Mouse (Mus musculus) megakaryocyte progenitor cell, adult 5-6 weeks (primary cell): ENCODE measurements around the gene Pheta1. TPM values are rescaled to one million over a fixed set of nuclear protein-coding genes. Genes with fewer than 3 reads are reported as not detected.
"Not testable (repeated sequence)": the region's sequence is repeated elsewhere in the genome, so short reads cannot be mapped to it uniquely, and the experiment has no call there.

Experiments used
- ATAC-seq: replicated peaks from 2 replicates; pipeline ENCODE4 v1.8.0; 2016; ENCODE audit warnings: mild to moderate bottlenecking, moderate TSS enrichment, inconsistent platforms; ENCODE audit not compliant: poor library complexity
- total RNA-seq, 2 experiments: library from RNA; stranded (forward) in 1 of 2; stranded (reverse) in 1 of 2; fragments of 157-497, 149-512 nt in 1 of 2; fragments of 200-1000 nt in 1 of 2; gene quantifications; 2 replicates each; pipeline versions ENCODE4 v1.2.3 to v1.2.4; 2015 to 2017

Gene Pheta1
- total RNA-seq, 2 experiments from 2014 or later = 0.35 to 2.4 TPM

DNA sequence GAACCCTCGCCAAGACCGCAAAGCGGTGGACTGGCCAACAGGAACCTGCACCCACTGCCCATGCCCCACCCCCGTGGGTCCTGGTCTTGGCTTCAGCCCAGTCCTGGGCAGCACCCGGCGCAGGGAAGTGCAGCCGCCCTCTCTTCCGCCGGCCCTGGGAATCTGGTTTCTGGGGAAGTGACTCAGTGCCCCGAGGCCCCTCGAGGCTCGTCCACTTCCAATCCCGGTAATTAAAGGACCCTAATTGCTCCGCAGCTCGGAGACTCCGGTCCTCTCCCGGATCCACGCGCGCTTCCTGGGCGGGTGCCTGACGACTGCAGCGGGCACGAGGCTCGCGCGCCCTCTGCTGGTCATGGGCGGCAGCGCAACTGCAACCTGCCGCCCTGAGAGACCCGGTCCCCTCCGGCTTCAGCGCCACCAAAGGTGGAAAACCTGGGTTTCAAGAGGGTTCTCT lies 6.1 kb upstream of the Pheta1 start:
- ATAC-seq = peak; percentile 70

DNA sequence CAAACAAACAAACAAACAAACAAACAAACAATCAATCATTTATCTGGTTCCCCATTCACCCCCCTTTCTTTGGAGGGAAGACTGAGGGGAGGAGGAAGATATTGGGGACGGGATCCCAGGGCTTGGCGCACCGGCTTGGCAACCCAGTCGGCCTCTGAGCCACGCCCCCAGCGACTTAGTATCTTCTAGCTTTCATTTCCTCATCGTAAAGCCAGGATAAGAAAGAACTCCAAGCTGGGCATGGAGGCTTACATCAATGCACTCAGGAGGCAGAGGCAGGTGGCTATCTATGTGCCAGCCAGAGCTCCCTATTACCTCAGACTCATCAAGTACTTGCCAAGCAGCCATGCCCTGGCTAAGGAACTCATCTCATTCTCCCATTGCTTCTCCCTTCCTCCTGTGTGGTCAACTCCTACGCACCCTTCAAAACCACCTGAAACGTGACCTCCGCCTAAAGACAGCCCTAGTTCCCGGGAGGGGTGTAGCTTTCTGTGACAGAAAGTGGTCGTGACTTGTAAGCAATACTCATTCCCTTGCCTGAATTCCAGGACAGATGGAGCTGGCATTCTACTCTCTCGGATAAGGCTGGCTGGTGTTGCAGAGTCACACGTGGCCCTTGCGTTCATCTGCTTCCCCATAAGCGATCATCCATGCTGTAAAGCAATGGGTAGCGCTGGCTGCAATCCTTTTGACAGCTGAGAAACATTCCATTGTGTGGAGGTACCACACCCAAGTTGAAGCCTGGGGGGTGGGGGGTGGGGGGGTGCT lies 5.5 kb upstream of the Pheta1 start:
- peak; percentile 22 for ATAC-seq

DNA sequence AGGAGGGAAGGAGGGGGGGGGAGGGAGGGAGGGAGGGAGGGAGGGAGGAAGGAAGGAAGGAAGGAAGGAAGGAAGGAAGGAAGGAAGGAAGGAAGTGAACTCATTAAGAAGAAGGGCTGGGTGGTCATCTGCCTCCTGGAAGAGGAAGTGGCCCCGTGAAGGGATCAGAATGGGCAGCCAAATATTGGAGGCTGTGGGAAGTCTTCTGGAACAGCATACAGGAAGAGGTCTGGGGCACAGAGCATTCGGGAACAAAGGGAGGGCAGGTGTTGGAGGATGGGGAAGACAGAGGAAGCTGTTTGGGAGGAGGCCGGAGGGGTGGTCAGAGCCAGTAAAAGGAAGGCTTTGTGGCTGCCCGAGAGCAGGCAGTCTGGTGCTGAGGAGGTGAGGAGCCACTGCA lies 3.4 kb upstream of the Pheta1 start:
- ATAC-seq = no peak

DNA sequence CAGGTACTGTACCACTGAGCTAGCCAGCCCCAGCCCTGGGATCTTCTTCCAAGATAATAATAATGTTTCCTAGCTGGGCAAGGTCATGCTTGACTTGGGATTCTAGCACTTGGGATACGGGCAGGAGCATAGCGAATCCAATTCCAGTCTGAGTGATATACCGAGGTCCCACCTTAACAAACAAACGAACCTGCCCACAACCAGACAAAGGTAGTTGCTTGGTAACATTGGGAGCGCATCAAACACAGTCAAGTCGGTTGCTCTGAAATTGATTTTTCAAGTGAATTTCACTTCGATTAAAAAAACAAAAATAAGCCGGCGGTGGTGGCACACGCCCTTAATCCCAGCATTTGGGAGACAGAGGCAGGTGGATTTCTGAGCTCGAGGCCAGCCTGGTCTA lies 2.5 kb upstream of the Pheta1 start:
- ATAC-seq = no peak

DNA sequence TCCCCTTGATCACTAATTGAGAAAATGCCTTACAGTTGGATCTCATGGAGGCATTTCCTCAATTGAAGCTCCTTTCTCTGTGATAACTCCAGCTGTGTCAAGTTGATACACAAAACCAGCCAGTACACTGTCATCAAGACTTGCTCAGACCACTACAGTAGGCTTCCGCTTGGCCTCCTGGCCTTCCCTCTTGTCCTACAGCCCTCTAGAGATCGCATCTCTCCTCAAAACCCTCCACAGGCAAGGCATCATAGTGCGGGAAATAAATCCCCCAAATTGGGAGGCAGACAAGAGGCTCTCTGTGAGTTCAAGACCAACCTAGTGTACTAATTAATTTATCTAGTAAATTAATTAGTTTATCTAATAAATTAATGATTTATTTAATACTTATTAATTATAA lies 1.5 kb upstream of the Pheta1 start:
- not testable (repeated sequence) for ATAC-seq

DNA sequence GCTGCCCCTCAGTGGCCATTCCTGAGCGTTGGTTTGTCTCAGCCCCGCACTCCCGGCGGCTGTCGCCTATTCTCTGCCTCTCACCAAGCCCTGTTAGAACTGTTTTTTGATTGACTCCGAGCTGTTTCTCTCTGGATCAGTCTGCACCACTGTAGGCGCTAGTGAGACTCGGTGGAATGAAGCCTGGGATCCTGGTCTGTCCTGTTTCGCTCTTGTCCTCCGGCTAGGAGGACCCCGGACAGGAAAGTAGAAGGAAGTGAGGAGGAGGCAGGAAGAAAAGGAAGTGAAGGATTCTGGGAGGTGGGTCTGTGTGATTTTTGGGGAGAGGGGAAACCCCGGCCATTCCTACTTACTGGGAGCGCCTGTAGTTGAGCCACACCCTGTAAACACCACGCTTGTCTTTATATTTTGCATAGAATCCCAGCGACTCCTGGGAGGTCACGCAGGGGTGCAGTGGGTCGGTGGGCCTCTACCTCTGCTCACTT lies 707 bp upstream of the Pheta1 start:
- peak; percentile 45 for ATAC-seq

DNA sequence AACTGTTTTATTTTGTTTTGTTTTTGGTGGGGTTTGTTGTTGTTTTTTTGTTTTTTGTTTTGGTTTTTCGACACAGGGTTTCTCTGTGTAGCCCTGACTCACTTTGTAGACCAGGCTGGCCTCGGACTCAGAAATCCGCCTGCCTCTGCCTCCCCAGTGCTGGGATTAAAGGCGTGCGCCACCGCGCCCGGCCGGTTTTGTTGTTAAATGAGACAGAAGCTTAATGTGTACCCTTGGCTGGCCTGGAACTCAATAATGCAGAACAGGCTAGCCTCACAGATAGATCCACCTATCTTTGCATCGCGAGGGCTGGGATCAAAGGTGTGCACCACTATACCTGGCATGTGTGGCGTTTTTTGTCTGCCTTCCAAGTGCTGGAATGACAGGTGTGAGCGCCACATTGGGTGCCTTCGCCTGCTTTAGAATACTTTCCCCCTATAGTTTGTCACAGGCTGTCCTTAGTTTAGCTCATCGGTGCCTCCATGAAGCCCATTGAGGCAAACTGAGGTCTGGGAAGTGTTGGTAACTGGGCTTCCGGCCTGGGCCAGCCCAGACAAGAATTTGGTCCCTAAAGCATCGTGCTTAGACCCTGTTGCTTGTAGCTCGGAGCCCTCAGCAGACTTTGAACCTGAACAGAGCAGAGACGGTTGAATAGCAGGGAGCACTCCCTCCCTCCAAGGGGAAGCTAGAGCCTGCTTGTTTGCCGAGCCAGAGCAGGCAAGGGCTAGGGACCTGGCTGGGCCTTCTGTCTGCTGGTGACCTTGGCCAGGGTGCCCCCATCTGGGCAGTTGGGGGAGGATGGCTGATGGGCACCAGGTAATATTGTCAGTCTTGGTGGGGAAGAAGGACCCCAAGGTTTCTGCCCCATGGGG lies 930 bp downstream of the Pheta1 start:
- no peak for ATAC-seq

DNA sequence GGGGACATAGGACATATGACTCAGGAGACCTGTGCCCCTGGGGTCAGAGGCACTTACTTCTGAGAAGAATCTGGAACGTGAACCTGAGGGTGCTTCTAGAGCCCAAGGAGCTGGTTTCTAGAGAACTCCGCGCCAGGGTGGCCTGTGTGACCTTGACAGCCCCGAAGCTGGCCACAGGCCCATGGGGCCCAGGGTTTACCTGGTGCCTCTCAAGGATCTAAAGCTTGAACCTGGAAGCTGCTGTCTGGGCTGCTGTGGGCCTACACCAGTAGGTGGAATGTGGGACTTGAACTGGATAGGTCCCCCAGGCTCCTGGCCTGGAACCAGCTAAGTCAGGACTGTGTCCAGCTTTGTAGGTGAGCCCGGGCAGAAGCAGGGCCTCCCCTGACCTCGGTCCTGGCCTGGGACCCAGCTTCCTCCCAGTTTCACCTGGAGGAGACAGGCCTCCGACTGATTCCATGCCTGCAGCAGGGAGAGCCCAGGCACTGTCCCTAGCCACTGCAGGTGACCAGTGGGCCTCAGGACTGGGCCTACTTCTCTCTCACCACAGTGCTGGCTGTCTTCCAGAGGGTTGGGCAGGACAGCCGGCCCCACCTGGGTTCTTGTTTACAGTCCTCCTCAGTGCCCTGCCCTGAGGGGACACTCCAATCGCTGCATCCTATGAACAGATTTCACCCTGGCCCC lies 4.7 kb downstream of the Pheta1 start:
- ATAC-seq = no peak

DNA sequence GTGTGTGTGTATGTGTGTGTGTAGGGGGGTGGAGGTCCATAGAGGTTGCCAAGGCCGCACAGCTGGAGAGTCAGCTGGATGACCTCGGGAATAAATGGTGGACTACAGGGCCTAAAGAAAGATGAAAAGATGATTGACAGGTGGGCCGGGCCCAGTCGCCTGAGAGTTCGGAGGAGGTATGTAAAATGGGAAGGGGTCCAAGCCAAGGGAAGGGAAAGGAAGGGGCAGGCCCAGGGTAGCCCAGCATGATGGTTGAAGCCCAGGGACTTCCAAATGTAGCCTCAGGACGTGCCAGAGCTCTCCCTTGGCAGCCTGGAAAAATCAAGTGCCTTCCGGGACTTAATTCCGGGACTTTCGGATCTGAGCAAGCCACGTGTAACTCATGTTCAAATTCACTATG lies 6.0 kb downstream of the Pheta1 start:
- ATAC-seq = no peak

DNA sequence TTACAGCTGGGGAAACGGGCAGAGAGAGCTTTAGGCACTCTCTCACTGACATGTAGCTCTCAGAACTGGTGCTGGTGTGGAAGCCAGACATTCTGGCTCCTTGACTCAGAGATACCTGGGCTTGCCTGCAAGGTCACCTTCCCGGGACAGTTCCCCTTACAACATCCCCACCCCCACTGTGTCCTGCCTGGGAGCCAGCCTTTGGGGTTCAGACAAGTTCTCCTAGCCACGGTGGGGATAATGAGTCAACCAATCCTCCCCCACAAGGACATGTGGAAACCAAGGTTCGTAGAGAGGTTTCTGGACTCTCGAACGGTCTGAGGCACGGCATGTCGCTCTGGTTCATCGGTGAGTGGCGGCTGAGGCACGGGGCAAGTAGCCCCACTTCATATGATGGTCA lies 8.0 kb downstream of the Pheta1 start:
- no peak for ATAC-seq

DNA sequence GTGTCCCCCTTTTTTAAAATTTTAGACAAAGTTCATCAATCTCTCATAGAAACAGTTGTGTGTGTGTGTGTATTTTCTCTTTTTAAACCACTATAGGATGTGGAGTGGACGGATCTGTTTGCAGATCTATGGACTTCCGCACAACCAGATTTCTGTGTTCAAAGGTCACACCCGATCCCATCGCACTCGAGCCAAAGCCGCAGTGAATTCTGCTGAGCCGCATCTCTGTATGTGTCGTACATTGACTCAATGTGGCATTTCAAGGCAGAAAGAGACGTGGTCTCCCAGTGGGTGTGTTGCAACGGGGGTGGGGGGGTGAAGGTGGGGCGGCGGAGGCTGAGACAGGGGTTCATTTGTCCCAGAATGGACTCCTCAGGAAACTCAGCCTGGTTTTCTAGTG lies 9.6 kb downstream of the Pheta1 start:
- ATAC-seq = no peak

DNA sequence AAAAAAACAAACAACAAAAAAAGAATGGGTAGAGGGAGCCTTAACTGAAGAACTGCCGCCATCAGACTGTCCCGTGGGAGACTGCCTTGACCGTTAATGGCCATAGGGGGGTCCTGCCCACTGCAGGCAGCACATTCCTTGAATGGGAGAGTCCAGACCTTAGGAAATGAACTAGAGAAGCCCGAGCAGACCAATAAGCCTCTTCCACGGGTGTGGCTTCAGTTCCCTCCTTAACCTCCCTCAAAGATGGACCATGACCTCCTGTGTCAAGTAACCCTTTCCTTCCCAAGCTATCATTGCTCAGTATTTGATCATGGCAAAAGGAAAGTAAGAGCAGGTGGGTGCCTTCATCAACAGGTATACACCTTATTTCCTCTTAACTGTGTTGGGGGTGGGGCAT lies 13.2 kb downstream of the Pheta1 start:
- ATAC-seq = no peak

DNA sequence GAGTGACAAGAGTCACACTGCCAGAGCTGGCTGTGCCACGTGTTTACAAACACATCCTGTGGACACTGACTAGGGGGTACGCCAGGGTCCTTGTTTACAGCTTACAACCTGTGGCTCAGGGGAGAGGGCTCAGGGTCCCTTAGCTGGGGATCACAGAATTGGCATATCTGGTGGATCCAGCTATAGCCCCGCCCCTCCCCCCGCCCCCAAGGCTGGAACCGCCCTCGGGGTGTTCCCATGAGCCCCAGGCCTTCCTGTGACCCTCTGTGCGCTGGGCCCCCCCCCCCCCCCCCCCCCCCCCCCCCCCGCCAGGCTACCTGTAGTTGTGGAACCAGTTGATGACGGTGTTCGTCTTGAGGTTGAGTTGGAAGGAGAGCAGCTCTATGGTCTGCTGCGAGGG lies 15.5 kb downstream of the Pheta1 start:
- ATAC-seq = no peak

DNA sequence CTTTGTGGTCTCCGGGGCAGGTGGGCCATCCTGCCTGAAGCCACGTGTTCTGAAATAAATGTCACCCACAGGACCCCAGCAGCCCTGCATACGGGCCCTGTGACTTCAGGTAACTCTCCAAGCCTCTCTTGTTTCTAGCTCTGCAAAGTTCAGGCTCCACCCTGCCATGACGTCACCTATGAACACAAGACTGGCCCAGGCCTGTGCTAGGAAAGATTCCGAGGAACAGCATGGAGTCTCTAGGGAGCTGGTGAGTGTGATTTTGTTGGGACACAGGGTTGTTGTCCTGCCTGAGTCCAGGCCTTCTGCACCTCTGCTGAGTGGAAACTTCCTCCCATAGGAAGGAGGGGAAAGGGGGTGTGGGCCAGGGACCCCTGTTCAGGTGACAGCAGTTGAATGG lies 19.2 kb downstream of the Pheta1 start:
- no peak for ATAC-seq

DNA sequence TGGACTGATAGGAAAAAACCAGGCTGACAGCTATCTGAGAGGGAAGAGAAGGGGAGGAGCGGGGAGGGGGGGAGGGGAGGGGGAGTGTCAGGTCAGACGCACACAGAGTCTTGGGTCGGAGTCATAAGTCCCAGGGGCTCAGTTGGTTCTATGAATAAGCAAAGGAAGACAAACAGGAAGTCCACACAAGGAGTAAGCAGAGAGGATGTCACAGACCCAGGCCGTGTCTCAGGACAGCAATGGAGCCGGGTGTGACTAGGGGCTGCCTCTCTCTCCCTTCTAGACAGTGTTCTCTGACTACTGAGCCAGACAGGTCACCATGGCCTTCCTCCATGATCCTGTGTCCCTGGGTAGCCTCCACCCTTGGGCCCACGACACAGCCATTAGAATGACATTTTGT lies 22.0 kb downstream of the Pheta1 start:
- ATAC-seq = no peak

DNA sequence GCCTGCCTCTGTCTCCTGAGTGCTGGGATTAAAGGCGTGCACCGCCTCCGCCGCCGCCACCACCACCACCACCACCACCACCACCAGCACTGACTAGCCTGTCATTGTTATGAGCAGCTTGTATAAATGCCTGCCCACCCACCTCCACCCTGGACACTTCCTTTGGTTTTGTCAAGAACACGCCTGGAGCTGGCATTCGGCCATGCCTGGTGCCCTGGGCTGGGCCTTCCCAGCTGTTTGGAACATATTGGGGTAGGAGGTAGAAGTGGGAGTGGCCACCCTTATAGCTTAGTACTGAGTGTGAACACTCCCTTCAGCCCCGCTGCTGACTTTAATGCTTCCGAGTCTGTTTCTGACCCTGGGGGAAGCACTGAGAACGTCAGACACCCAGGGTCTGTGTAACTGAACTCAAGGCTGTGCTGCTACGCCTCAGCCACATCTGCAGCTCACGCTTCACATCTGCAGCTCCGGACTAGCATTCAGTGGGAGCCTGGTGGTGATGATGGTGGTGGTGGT lies 22.8 kb downstream of the Pheta1 start:
- ATAC-seq = no peak

DNA sequence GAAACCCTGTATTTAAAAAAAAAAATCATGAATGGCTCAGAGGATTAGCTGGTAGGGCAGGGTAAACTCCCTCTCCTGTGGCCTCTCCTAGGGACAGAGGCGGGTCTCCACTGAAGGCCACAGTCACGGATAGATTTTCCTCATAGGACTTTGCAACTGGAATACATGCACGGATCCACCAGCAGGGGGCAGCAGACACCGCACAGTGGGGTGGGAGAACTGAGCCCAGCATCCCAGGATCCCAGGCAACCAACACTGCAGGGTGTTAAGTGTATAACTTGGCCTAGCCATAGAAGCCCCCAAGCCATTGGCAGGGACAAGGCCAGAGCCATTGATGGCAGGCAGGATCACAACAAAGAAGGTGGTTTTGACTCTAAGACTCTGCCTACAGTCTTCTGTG lies 23.4 kb downstream of the Pheta1 start:
- peak; percentile 76 for ATAC-seq

DNA sequence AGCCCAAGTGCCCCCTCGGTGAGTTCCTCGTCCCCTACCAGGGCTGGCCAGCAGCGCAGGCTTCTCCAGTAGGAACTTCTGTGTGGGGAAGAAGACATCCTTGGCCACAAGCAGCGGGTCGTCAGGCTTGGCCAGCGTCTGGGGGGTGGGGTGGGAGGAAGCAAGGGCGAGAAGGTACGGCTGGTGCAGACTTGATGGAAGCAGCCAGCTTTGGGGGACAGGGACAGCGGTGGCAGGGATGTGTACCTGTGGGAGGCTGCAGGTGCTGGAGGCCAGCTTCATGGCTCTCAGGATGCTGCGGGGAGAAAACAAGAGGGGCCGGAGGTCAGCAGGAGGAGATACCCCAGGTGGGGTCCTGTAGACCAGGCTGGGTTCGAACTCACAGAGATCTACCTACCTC lies 26.3 kb downstream of the Pheta1 start:
- no peak for ATAC-seq

DNA sequence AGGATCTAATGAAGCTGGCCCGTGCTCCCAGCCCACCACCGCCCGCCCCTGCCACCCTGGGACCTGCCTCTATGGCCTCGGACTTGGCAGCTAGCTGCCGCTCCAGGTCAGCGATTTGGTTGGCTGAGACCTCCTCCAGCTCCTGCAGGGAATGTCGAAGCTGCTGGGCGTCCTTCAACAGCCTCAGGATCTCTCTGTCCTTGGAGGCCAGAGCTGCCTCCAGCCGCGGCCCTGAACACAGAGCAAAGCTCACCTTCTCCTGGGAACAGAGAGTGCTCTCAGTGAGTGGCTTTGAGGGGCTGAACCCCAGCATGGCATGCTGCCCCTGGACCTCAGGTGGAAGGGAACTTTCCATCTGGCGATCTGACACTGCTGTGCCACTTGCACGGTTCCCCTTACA lies 28.1 kb downstream of the Pheta1 start:
- ATAC-seq = no peak

DNA sequence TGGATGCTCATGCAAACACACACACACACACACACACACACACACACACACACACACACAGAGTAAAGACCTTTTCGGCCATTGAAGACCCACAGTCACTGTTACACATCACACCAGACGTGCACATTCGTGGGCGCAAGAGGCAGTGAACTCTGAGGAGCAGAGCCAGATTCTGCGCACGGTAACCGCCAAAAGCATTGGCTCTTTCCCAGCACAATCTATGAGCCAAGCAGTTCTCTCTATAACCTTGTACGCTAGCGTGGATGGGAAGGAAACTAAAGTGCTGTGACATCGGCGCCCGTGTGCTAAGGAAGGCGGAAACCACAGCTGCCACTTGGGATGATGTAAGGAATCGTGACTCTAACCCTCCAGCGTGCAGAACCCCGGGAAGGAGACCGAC lies 29.9 kb downstream of the Pheta1 start:
- ATAC-seq = no peak

DNA sequence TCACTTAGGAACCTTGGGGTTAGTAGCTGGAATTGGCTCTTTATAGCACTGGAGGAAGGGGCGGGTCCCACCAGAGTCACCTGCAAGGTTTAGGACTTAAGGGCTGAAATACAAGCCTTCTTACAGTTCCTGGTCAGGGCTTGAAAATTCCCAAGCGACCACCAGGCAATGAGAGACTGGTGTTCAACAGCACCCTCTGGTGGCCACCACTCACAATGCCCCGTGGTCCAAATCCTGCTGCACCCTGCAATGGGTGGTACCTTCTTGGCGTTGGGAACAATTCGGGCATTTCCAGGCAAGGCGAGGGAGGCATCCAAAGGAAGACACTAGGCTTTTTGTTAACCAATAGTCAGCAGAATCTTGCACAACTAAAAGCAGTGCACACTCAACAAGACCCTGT lies 30.4 kb downstream of the Pheta1 start:
- peak; percentile 54; the same call in 1 of the 2 replicates for ATAC-seq
